Mouse (Mus musculus): ENCODE measurements around the gene Vwa5b1. TPM values are rescaled to one million over a fixed set of nuclear protein-coding genes. Genes with fewer than 3 reads are reported as not detected.

The Vwa5b1 gene
- total RNA-seq, 2 experiments from 2014 or later: 4.5 to 7.0 TPM

- no peak for DNase-seq (ENCODE audit: low spot score in 2 of 2)
- intact Hi-C loops (cut with DNase I): loop anchor here (5.0 kb wide), 2 partner anchors 77 to 107 kb away; no protein-coding TSS in a partner anchor
These were observed 50.7 kb downstream of the Vwa5b1 start for GRCm38 (mm10) chr4:138584946-138585345.

GRCm38 (mm10) chr4:138582446-138582845, 53.2 kb downstream of the Vwa5b1 start:
- intact Hi-C loops (cut with DNase I): loop anchor here (1.0 to 5.0 kb wide), 3 partner anchors 80 to 141 kb away; no protein-coding TSS in a partner anchor
- DNase-seq (ENCODE audit: low spot score in 2 of 2): peak; percentile 34 to 79

- intact Hi-C loops (cut with DNase I): no loop called here
- no peak for DNase-seq (ENCODE audit: low spot score in 2 of 2)
These were observed 57.3 kb downstream of the Vwa5b1 start for GRCm38 (mm10) chr4:138578406-138578805.

GRCm38 (mm10) chr4:138576661-138577060, 59.0 kb downstream of the Vwa5b1 start:
- DNase-seq (ENCODE audit: low spot score in 2 of 2): no peak
- intact Hi-C loops (cut with DNase I): no loop called here

GRCm38 (mm10) chr4:138574800-138575606, 60.7 kb downstream of the Vwa5b1 start:
- intact Hi-C loops (cut with DNase I): no loop called here
- no peak for DNase-seq (ENCODE audit: low spot score in 2 of 2)

- DNase-seq (ENCODE audit: low spot score in 2 of 2): no peak
- intact Hi-C loops (cut with DNase I): no loop called here
These were observed 65.8 kb downstream of the Vwa5b1 start for GRCm38 (mm10) chr4:138569928-138570327.

GRCm38 (mm10) chr4:138568275-138568674, 67.4 kb downstream of the Vwa5b1 start:
- intact Hi-C loops (cut with DNase I): no loop called here
- DNase-seq (ENCODE audit: low spot score in 2 of 2): no peak

GRCm38 (mm10) chr4:138561986-138562385, 73.7 kb downstream of the Vwa5b1 start:
- peak; percentile 87 to 92 for DNase-seq (ENCODE audit: low spot score in 2 of 2)
- intact Hi-C loops (cut with DNase I): loop anchor here (1.0 to 5.0 kb wide), 4 partner anchors 57 to 135 kb away; partner anchors contain the start of gene Camk2n1

GRCm38 (mm10) chr4:138555531-138555930, 80.2 kb downstream of the Vwa5b1 start:
- DNase-seq (ENCODE audit: low spot score in 2 of 2): peak; percentile 47 to 78
- intact Hi-C loops (cut with DNase I): loop anchor here (2.0 kb wide), 1 partner anchor 51 kb away; no protein-coding TSS in a partner anchor

GRCm38 (mm10) chr4:138554934-138555333, 80.8 kb downstream of the Vwa5b1 start:
- intact Hi-C loops (cut with DNase I): loop anchor here (2.0 kb wide), 1 partner anchor 50 kb away; no protein-coding TSS in a partner anchor
- DNase-seq (ENCODE audit: low spot score in 2 of 2): no peak

GRCm38 (mm10) chr4:138554302-138554701, 81.4 kb downstream of the Vwa5b1 start:
- intact Hi-C loops (cut with DNase I): loop anchor here (2.0 kb wide), 1 partner anchor 50 kb away; no protein-coding TSS in a partner anchor
- DNase-seq (ENCODE audit: low spot score in 2 of 2): no peak

GRCm38 (mm10) chr4:138553516-138553933, 82.2 kb downstream of the Vwa5b1 start:
- DNase-seq (ENCODE audit: low spot score in 2 of 2): peak; percentile 53 to 77
- intact Hi-C loops (cut with DNase I): loop anchor here (1.0 kb wide), 1 partner anchor 28 kb away; no protein-coding TSS in a partner anchor

GRCm38 (mm10) chr4:138553116-138553515, 82.6 kb downstream of the Vwa5b1 start:
- intact Hi-C loops (cut with DNase I): loop anchor here (1.0 kb wide), 1 partner anchor 28 kb away; no protein-coding TSS in a partner anchor
- DNase-seq (ENCODE audit: low spot score in 2 of 2): no peak

- peak in 1 of 2 experiments; percentile 85 for DNase-seq (ENCODE audit: low spot score in 2 of 2)
- intact Hi-C loops (cut with DNase I): no loop called here
These were observed 84.1 kb downstream of the Vwa5b1 start for GRCm38 (mm10) chr4:138551601-138552000.

- intact Hi-C loops (cut with DNase I): no loop called here
These were observed 85.1 kb downstream of the Vwa5b1 start for GRCm38 (mm10) chr4:138550557-138550956.

GRCm38 (mm10) chr4:138548960-138549359, 86.7 kb downstream of the Vwa5b1 start:
- DNase-seq (ENCODE audit: low spot score in 2 of 2): peak in 1 of 2 experiments; percentile 75
- intact Hi-C loops (cut with DNase I): loop anchor here (1.0 to 5.0 kb wide), 4 partner anchors 24 to 293 kb away; no protein-coding TSS in a partner anchor

More at GRCm38 (mm10) chr4:138550557-138550956, 85.1 kb downstream of the Vwa5b1 start:
- no peak for DNase-seq (ENCODE audit: low spot score in 2 of 2)

GRCm38 (mm10) chr4:138548124-138548561, 87.5 kb downstream of the Vwa5b1 start:
- intact Hi-C loops (cut with DNase I): loop anchor here (1.0 to 5.0 kb wide), 4 partner anchors 23 to 294 kb away; no protein-coding TSS in a partner anchor
- peak; percentile 63 to 93 for DNase-seq (ENCODE audit: low spot score in 2 of 2)

GRCm38 (mm10) chr4:138547556-138547955, 88.1 kb downstream of the Vwa5b1 start:
- no peak for DNase-seq (ENCODE audit: low spot score in 2 of 2)
- intact Hi-C loops (cut with DNase I): loop anchor here (5.0 kb wide), 1 partner anchor 295 kb away; no protein-coding TSS in a partner anchor

GRCm38 (mm10) chr4:138547041-138547440, 88.6 kb downstream of the Vwa5b1 start:
- intact Hi-C loops (cut with DNase I): loop anchor here (5.0 kb wide), 1 partner anchor 295 kb away; no protein-coding TSS in a partner anchor
- DNase-seq (ENCODE audit: low spot score in 2 of 2): no peak

- intact Hi-C loops (cut with DNase I): loop anchor here (5.0 kb wide), 1 partner anchor 296 kb away; no protein-coding TSS in a partner anchor
- DNase-seq (ENCODE audit: low spot score in 2 of 2): no peak
These were observed 89.4 kb downstream of the Vwa5b1 start for GRCm38 (mm10) chr4:138546241-138546640.
